Mouse (Mus musculus) thymus, adult 2 months (tissue): ENCODE measurements around the gene 3110082J24Rik.

Source experiments
- CTCF ChIP-seq: fragments of 200-500 bp; IDR thresholded peaks from 2 replicates; pipeline ENCODE4 v1.5.1; 2012; ENCODE audit warnings: mild to moderate bottlenecking, control low read depth, low read length, moderate library complexity, borderline replicate concordance; ENCODE audit not compliant: control insufficient read depth, poor library complexity, insufficient read depth; ENCODE audit errors: extremely low read depth
- POLR2A ChIP-seq: fragments of 200-500 bp; IDR thresholded peaks from 2 replicates; pipeline ENCODE4 v1.6.1; 2012; ENCODE audit warnings: mild to moderate bottlenecking, low read length, control low read depth, moderate library complexity; ENCODE audit not compliant: control insufficient read depth, poor library complexity, insufficient read depth; ENCODE audit errors: extremely low read depth

GRCm38 (mm10) chr5:30125587-30125986 is 19.7 kb upstream of the 3110082J24Rik start:
- TF ChIP-seq POLR2A: no peak
- no peak for TF ChIP-seq CTCF
